Mouse (Mus musculus): ENCODE results near the gene Tspan32. TPM values are rescaled to one million over a fixed set of nuclear protein-coding genes. Genes with fewer than 3 reads are reported as not detected.

Tspan32 gene
- polyA plus RNA-seq, 1 experiment, result not detected

DNA sequence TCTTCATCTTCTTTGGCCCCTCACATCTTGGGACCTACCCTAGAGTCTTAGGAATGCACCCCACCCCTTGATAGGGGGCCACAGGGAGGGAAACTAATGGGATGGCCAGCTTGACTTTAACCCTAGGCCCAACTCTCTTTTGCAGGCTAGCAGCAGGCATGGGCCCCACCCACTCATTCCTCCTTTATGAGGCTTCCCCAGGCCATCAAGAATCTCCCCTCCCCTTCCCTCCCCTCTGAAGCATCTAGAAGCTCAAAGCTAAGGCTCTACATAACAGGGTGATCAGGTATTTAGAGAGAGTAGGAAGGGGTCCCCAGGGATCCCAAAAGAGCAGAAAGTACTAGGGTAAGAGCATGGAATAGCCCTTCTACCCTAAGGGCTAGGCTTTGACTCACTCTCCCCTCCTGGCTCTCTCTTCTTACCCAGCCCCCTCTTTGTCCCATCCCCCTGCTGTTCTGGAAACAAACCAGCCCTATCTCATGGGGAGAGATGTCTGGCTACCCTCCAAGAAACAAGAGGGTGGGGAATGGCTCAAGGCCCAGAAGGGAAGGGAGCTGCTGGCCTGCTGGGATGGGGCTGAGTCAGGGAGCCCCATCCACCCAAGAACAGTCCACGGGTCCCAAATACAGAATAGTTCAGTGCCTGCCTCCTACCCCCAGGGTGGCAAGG is 11.0 kb downstream of the Tspan32 start:
- peak overlapping the region; percentile 82 for H3K27ac ChIP-seq (ENCODE audit: insufficient read depth, low read length)
- H3K9ac ChIP-seq (ENCODE audit: low read depth, poor library complexity, severe bottlenecking), result no peak overlapping the region
- no peaks in the 10 kb centered on the region for H3K27me3 ChIP-seq (ENCODE audit: control insufficient read depth, insufficient read depth, low read length, poor library complexity, severe bottlenecking)
- H3K36me3 ChIP-seq (ENCODE audit: control insufficient read depth, insufficient read depth, low read length, poor library complexity, severe bottlenecking), result no peaks in the 10 kb centered on the region
- no peak overlapping the region for H3K4me3 ChIP-seq (ENCODE audit: low read depth, low read length)
- TF ChIP-seq POLR2A (IDR thresholded peaks at IDR 0.05; ENCODE audit: insufficient read depth, low read length), result no peak
- peak; percentile 72 for TF ChIP-seq EP300 (IDR thresholded peaks at IDR 0.05; ENCODE audit: insufficient read depth, low read depth, low read length)
- no peak for TF ChIP-seq CTCF (IDR thresholded peaks at IDR 0.05; ENCODE audit: low read depth, low read length)
- H3K4me1 ChIP-seq (ENCODE audit: control insufficient read depth, insufficient read depth, low read length), result peaks cover 31% of the 10 kb centered on the region
- no peaks in the 10 kb centered on the region for H3K9me3 ChIP-seq (replicated peaks; ENCODE audit: control insufficient read depth, insufficient read depth, low read length, poor library complexity, severe bottlenecking)

DNA sequence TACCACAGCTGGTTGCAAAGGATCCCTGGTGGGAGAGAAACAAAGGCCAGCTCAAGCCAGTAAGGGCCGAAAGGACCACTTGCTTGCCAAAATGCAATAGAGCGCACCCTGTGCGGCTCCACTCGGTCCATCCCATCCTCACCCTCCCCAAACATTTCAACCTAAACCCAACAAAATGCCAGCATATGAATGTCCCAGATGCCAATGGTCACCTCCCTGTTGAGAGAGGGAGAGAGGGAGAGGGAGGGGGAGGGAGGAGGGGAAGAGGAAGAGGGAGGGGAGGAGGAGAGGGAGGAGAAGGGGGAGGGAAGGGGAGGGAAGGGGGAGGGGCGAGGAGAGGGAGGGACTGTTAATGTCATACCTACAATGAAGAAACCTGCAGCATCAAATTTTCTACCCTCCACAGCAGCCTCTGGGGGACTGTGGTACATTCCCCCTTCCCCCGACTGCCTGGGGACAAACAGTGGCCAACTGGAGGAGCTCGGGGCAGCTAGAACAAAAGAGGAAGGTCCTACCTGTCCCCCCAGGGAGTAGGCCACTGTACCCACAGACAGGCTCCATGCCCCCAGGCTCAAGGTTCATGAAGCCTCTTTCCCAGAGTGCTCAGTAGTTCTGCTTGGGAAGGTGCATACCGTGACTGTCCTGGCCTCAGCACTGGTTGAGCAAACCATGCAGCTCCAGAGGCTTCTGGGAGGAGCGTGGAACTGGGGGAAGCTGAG is 11.7 kb downstream of the Tspan32 start:
- H3K27me3 ChIP-seq (ENCODE audit: control insufficient read depth, insufficient read depth, low read length, poor library complexity, severe bottlenecking), result no peaks in the 10 kb centered on the region
- H3K27ac ChIP-seq (ENCODE audit: insufficient read depth, low read length), result peak overlapping the region; percentile 82
- TF ChIP-seq CTCF (IDR thresholded peaks at IDR 0.05; ENCODE audit: low read depth, low read length) (no peak), POLR2A (IDR thresholded peaks at IDR 0.05; ENCODE audit: insufficient read depth, low read length) (no peak), EP300 (IDR thresholded peaks at IDR 0.05; ENCODE audit: insufficient read depth, low read depth, low read length) (no peak)
- H3K4me3 ChIP-seq (ENCODE audit: low read depth, low read length), result 0 out of 2 replicates have a peak overlapping the region, but pooled peaks have one; percentile 13
- no peak overlapping the region for H3K9ac ChIP-seq (ENCODE audit: low read depth, poor library complexity, severe bottlenecking)
- H3K4me1 ChIP-seq (ENCODE audit: control insufficient read depth, insufficient read depth, low read length), result peaks cover 25% of the 10 kb centered on the region
- no peaks in the 10 kb centered on the region for H3K36me3 ChIP-seq (ENCODE audit: control insufficient read depth, insufficient read depth, low read length, poor library complexity, severe bottlenecking)
- no peaks in the 10 kb centered on the region for H3K9me3 ChIP-seq (replicated peaks; ENCODE audit: control insufficient read depth, insufficient read depth, low read length, poor library complexity, severe bottlenecking)

- Histone ChIP-seq H3K27ac (ENCODE audit: insufficient read depth, low read length) (no peak overlapping the region; the same call in 1 of the 2 replicates), H3K9me3 (replicated peaks; ENCODE audit: control insufficient read depth, insufficient read depth, low read length, poor library complexity, severe bottlenecking) (no peaks in the 10 kb centered on the region), H3K36me3 (ENCODE audit: control insufficient read depth, insufficient read depth, low read length, poor library complexity, severe bottlenecking) (no peaks in the 10 kb centered on the region), H3K9ac (ENCODE audit: low read depth, poor library complexity, severe bottlenecking) (no peak overlapping the region), H3K4me1 (ENCODE audit: control insufficient read depth, insufficient read depth, low read length) (peaks cover 24% of the 10 kb centered on the region), H3K27me3 (ENCODE audit: control insufficient read depth, insufficient read depth, low read length, poor library complexity, severe bottlenecking) (no peaks in the 10 kb centered on the region), H3K4me3 (ENCODE audit: low read depth, low read length) (no peak overlapping the region)
- no peak for TF ChIP-seq POLR2A (IDR thresholded peaks at IDR 0.05; ENCODE audit: insufficient read depth, low read length)
- no peak for TF ChIP-seq CTCF (IDR thresholded peaks at IDR 0.05; ENCODE audit: low read depth, low read length)
- TF ChIP-seq EP300 (IDR thresholded peaks at IDR 0.05; ENCODE audit: insufficient read depth, low read depth, low read length), result no peak
Measured at GRCm38 (mm10) chr7:143017181-143017580, 12.3 kb downstream of the Tspan32 start.

- Histone ChIP-seq H3K27me3 (ENCODE audit: control insufficient read depth, insufficient read depth, low read length, poor library complexity, severe bottlenecking) (no peaks in the 10 kb centered on the region), H3K36me3 (ENCODE audit: control insufficient read depth, insufficient read depth, low read length, poor library complexity, severe bottlenecking) (no peaks in the 10 kb centered on the region), H3K4me1 (ENCODE audit: control insufficient read depth, insufficient read depth, low read length) (peaks cover 12% of the 10 kb centered on the region), H3K9ac (ENCODE audit: low read depth, poor library complexity, severe bottlenecking) (no peak overlapping the region), H3K27ac (ENCODE audit: insufficient read depth, low read length) (no peak overlapping the region), H3K4me3 (ENCODE audit: low read depth, low read length) (no peak overlapping the region), H3K9me3 (replicated peaks; ENCODE audit: control insufficient read depth, insufficient read depth, low read length, poor library complexity, severe bottlenecking) (no peaks in the 10 kb centered on the region)
- TF ChIP-seq POLR2A (IDR thresholded peaks at IDR 0.05; ENCODE audit: insufficient read depth, low read length), result no peak
- no peak for TF ChIP-seq EP300 (IDR thresholded peaks at IDR 0.05; ENCODE audit: insufficient read depth, low read depth, low read length)
- no peak for TF ChIP-seq CTCF (IDR thresholded peaks at IDR 0.05; ENCODE audit: low read depth, low read length)
Measured at GRCm38 (mm10) chr7:143020040-143020439, 15.2 kb downstream of the Tspan32 start.

- H3K4me3 ChIP-seq (ENCODE audit: low read depth, low read length), result no peak overlapping the region
- TF ChIP-seq POLR2A (IDR thresholded peaks at IDR 0.05; ENCODE audit: insufficient read depth, low read length) (no peak), CTCF (IDR thresholded peaks at IDR 0.05; ENCODE audit: low read depth, low read length) (no peak), EP300 (IDR thresholded peaks at IDR 0.05; ENCODE audit: insufficient read depth, low read depth, low read length) (no peak)
- H3K27ac ChIP-seq (ENCODE audit: insufficient read depth, low read length), result no peak overlapping the region
- H3K9ac ChIP-seq (ENCODE audit: low read depth, poor library complexity, severe bottlenecking), result no peak overlapping the region
- no peaks in the 10 kb centered on the region for H3K27me3 ChIP-seq (ENCODE audit: control insufficient read depth, insufficient read depth, low read length, poor library complexity, severe bottlenecking)
- H3K36me3 ChIP-seq (ENCODE audit: control insufficient read depth, insufficient read depth, low read length, poor library complexity, severe bottlenecking), result no peaks in the 10 kb centered on the region
- no peaks in the 10 kb centered on the region for H3K9me3 ChIP-seq (replicated peaks; ENCODE audit: control insufficient read depth, insufficient read depth, low read length, poor library complexity, severe bottlenecking)
- peaks cover 8% of the 10 kb centered on the region for H3K4me1 ChIP-seq (ENCODE audit: control insufficient read depth, insufficient read depth, low read length)
Measured at GRCm38 (mm10) chr7:143020764-143021163, 15.9 kb downstream of the Tspan32 start.
